In genomic region chr10:111389890-111390289, GRCm38 (mm10) we compare ENCODE assay signal across 9 mouse cellular contexts.
DNase-seq lines count a peak whose midpoint lies in the region; ATAC-seq and TF ChIP-seq lines count a peak whose summit lies in the region.
"Had no signal": no experiment of that assay in that cellular context is flagged by ENCODE, and none has a peak within 500 bp of the region (broad histone marks: within the 10 kb centered on the region; RNA-seq: fewer than 3 reads in every experiment).

No protein-coding gene starts in this region.

- H3K27ac ChIP-seq in midbrain, postnatal 0 days (ENCODE audit: low read depth, low read length) = no peak overlapping the region

- H3K4me3 ChIP-seq in midbrain, postnatal 0 days (ENCODE audit: low read depth, low read length) = no peak overlapping the region
- H3K4me3 ChIP-seq: megakaryocyte, embryonic 14.5 days had no signal

- H3K9me3 ChIP-seq in midbrain, postnatal 0 days (ENCODE audit: low read length) = no peaks in the 10 kb centered on the region

- H3K4me1 ChIP-seq in midbrain, postnatal 0 days (ENCODE audit: insufficient read depth, low read length) = no peaks in the 10 kb centered on the region

- WGBS in midbrain, postnatal 0 days = 57% methylated on average over 9 of the region's 9 CpGs

- intact Hi-C loops in left cerebral cortex, postnatal 14 days (cut with DNase I) = no loop called here

- no peak for ATAC-seq in midbrain, postnatal 0 days (ENCODE audit: low FRiP score)

- no peaks in the 10 kb centered on the region for H3K36me3 ChIP-seq in midbrain, postnatal 0 days (ENCODE audit: insufficient read depth, low read length)

- no peak overlapping the region for H3K9ac ChIP-seq in midbrain, postnatal 0 days (replicated peaks; ENCODE audit: low read length, poor library complexity, severe bottlenecking)

- H3K27me3 ChIP-seq in midbrain, postnatal 0 days (ENCODE audit: insufficient read depth, low read length) = no peaks in the 10 kb centered on the region
- H3K27me3 ChIP-seq: megakaryocyte, embryonic 14.5 days had no signal

- peak; percentile 2 for DNase-seq in cerebellum, adult 11 months
- no peak for DNase-seq in cerebellum, adult 11-12 months
- DNase-seq in embryo, embryonic 10.5 days (ENCODE audit: low spot score) = peak; percentile 48
- DNase-seq in gastrocnemius, postnatal 10 days = peak; percentile 79
- DNase-seq in kidney, adult 11 months = peak; percentile 64
- DNase-seq in left cerebral cortex, postnatal 14 days (ENCODE audit: low spot score in 2 of 2) = peak; percentile 91 to 94
- DNase-seq in midbrain, postnatal 0 days (ENCODE audit: low spot score) = peak; percentile 52
- peak; percentile 30 to 58 for DNase-seq in urinary bladder, adult 18-20 months (ENCODE audit: low spot score in 2 of 2)

- no peak for TF ChIP-seq CTCF in midbrain, postnatal 0 days (IDR thresholded peaks at IDR 0.05)

- no peak overlapping the region for H3K4me2 ChIP-seq in midbrain, postnatal 0 days (ENCODE audit: low read depth, low read length, poor library complexity, severe bottlenecking)
